Mouse (Mus musculus): ENCODE measurements around the gene Gckr. TPM values are rescaled to one million over a fixed set of nuclear protein-coding genes. Genes with fewer than 3 reads are reported as not detected.

Gene Gckr
- polyA plus RNA-seq, 1 experiment from 2014 or later, result 39.4 TPM

Other genes starting within 250 kb of the Gckr start
- 63.8 and 67.9 TPM in 2 replicates for gene Atraid, start 249.1 kb upstream of the Gckr start, polyA plus RNA-seq (2015; fragmentation: Nextera tagmentation; extraction: Ambion mirVana)
- 3.1 and 4.8 TPM in 2 replicates for gene Slc5a6, start 248.5 kb upstream of the Gckr start, polyA plus RNA-seq (2015; fragmentation: Nextera tagmentation; extraction: Ambion mirVana)
- gene Cad, start 242.7 kb upstream of the Gckr start, polyA plus RNA-seq (2015; fragmentation: Nextera tagmentation; extraction: Ambion mirVana), result 13.0 and 14.2 TPM in 2 replicates
- gene Dnajc5g, start 191.2 kb upstream of the Gckr start, polyA plus RNA-seq (2015; fragmentation: Nextera tagmentation; extraction: Ambion mirVana), result not detected in 2 replicates
- gene Slc30a3, start 189.2 kb upstream of the Gckr start, polyA plus RNA-seq (2015; fragmentation: Nextera tagmentation; extraction: Ambion mirVana), result 0.39 and 0.48 TPM in 2 replicates
- 0.41 and 0.57 TPM in 2 replicates for gene Trim54, start 180.7 kb upstream of the Gckr start, polyA plus RNA-seq (2015; fragmentation: Nextera tagmentation; extraction: Ambion mirVana)
- not detected in 2 replicates for gene Ucn, start 158.6 kb upstream of the Gckr start, polyA plus RNA-seq (2015; fragmentation: Nextera tagmentation; extraction: Ambion mirVana)
- gene Mpv17, start 143.2 kb upstream of the Gckr start, polyA plus RNA-seq (2015; fragmentation: Nextera tagmentation; extraction: Ambion mirVana), result 20.7 and 21.5 TPM in 2 replicates
- 0.33 and 0.74 TPM in 2 replicates for gene Gm29609, start 117.5 kb upstream of the Gckr start, polyA plus RNA-seq (2015; fragmentation: Nextera tagmentation; extraction: Ambion mirVana)
- 29.3 and 32.2 TPM in 2 replicates for gene Gtf3c2, start 117.3 kb upstream of the Gckr start, polyA plus RNA-seq (2015; fragmentation: Nextera tagmentation; extraction: Ambion mirVana)
- 36.0 and 36.8 TPM in 2 replicates for gene Snx17, start 104.2 kb upstream of the Gckr start, polyA plus RNA-seq (2015; fragmentation: Nextera tagmentation; extraction: Ambion mirVana)
- gene Eif2b4, start 104.0 kb upstream of the Gckr start, polyA plus RNA-seq (2015; fragmentation: Nextera tagmentation; extraction: Ambion mirVana), result 38.5 and 42.2 TPM in 2 replicates
- 1.8 and 2.6 TPM in 2 replicates for gene Zfp513, start 95.1 kb upstream of the Gckr start, polyA plus RNA-seq (2015; fragmentation: Nextera tagmentation; extraction: Ambion mirVana)
- gene Ppm1g, start 76.8 kb upstream of the Gckr start, polyA plus RNA-seq (2015; fragmentation: Nextera tagmentation; extraction: Ambion mirVana), result 90.8 and 97.8 TPM in 2 replicates
- 44.4 and 44.9 TPM in 2 replicates for gene Nrbp1, start 56.6 kb upstream of the Gckr start, polyA plus RNA-seq (2015; fragmentation: Nextera tagmentation; extraction: Ambion mirVana)
- not detected in 2 replicates for gene Gm9970, start 56.2 kb upstream of the Gckr start, polyA plus RNA-seq (2015; fragmentation: Nextera tagmentation; extraction: Ambion mirVana)
- gene Krtcap3, start 45.8 kb upstream of the Gckr start, polyA plus RNA-seq (2015; fragmentation: Nextera tagmentation; extraction: Ambion mirVana), result 4.8 and 4.9 TPM in 2 replicates
- gene Ift172, start 6.3 kb upstream of the Gckr start, polyA plus RNA-seq (2015; fragmentation: Nextera tagmentation; extraction: Ambion mirVana), result 4.5 and 5.1 TPM in 2 replicates
- gene Fndc4, start 1.4 kb upstream of the Gckr start, polyA plus RNA-seq (2015; fragmentation: Nextera tagmentation; extraction: Ambion mirVana), result 4.0 and 5.2 TPM in 2 replicates
- 13.3 and 14.2 TPM in 2 replicates for gene Zfp512, start 155.0 kb downstream of the Gckr start, polyA plus RNA-seq (2015; fragmentation: Nextera tagmentation; extraction: Ambion mirVana)
- not detected in 2 replicates for gene 4930548H24Rik, start 188.3 kb downstream of the Gckr start, polyA plus RNA-seq (2015; fragmentation: Nextera tagmentation; extraction: Ambion mirVana)
- gene Gpn1, start 197.3 kb downstream of the Gckr start, polyA plus RNA-seq (2015; fragmentation: Nextera tagmentation; extraction: Ambion mirVana), result 14.4 and 14.6 TPM in 2 replicates
- gene Slc4a1ap, start 229.6 kb downstream of the Gckr start, polyA plus RNA-seq (2015; fragmentation: Nextera tagmentation; extraction: Ambion mirVana), result 10.6 and 11.0 TPM in 2 replicates
- gene Supt7l, start 230.4 kb downstream of the Gckr start, polyA plus RNA-seq (2015; fragmentation: Nextera tagmentation; extraction: Ambion mirVana), result 7.5 and 8.4 TPM in 2 replicates